In genomic region chr5:72802851-72803250, GRCm38 (mm10) we compare ENCODE assay signal across 12 mouse cellular contexts. TPM values are rescaled to one million over a fixed set of nuclear protein-coding genes. Genes with fewer than 3 reads are reported as not detected.
DNase-seq lines count a peak whose midpoint lies in the region; ATAC-seq and TF ChIP-seq lines count a peak whose summit lies in the region.
"Had no signal": no experiment of that assay in that cellular context is flagged by ENCODE, and none has a peak within 500 bp of the region (broad histone marks: within the 10 kb centered on the region; RNA-seq: fewer than 3 reads in every experiment).

No protein-coding gene starts in this region.

- no peak overlapping the region for H3K4me2 ChIP-seq in intestine, postnatal 0 days (replicated peaks; ENCODE audit: low read depth)
- H3K4me2 ChIP-seq in hindbrain, embryonic 12.5 days (replicated peaks) = no peak overlapping the region
- H3K4me2 ChIP-seq: embryonic facial prominence, embryonic 12.5 days; liver, embryonic 11.5 days; midbrain, embryonic 12.5 days had no signal

- no peaks in the 10 kb centered on the region for H3K27me3 ChIP-seq in intestine, postnatal 0 days (replicated peaks; ENCODE audit: control insufficient read depth, insufficient read depth, low read length)
- H3K27me3 ChIP-seq in hindbrain, embryonic 12.5 days = no peaks in the 10 kb centered on the region
- H3K27me3 ChIP-seq: embryonic facial prominence, embryonic 12.5 days; midbrain, embryonic 12.5 days had no signal

- 69% methylated on average over 5 of the region's 5 CpGs for WGBS in intestine, postnatal 0 days
- WGBS in hindbrain, embryonic 12.5 days = 73% methylated on average over 5 of the region's 5 CpGs

- H3K36me3 ChIP-seq in intestine, postnatal 0 days (ENCODE audit: control insufficient read depth, insufficient read depth) = no peaks in the 10 kb centered on the region; the same call in 1 of the 2 replicates
- H3K36me3 ChIP-seq in hindbrain, embryonic 12.5 days = no peaks in the 10 kb centered on the region
- H3K36me3 ChIP-seq: embryonic facial prominence, embryonic 12.5 days; midbrain, embryonic 12.5 days had no signal

- TF ChIP-seq CTCF in gastrocnemius, adult 2 months (IDR thresholded peaks at IDR 0.05) = no peak
- no peak for TF ChIP-seq CTCF in bone marrow macrophage, adult 2 months (IDR thresholded peaks at IDR 0.05; ENCODE audit: low read depth, low read length)
- TF ChIP-seq CTCF in intestine, postnatal 0 days (IDR thresholded peaks at IDR 0.05; ENCODE audit: low read depth) = no peak

- peaks cover 64% of the 10 kb centered on the region for H3K4me1 ChIP-seq in bone marrow macrophage, adult 2 months (ENCODE audit: control insufficient read depth, insufficient read depth, low read length)
- no peaks in the 10 kb centered on the region for H3K4me1 ChIP-seq in intestine, postnatal 0 days (replicated peaks; ENCODE audit: control insufficient read depth, insufficient read depth, low read length)
- H3K4me1 ChIP-seq in hindbrain, embryonic 12.5 days = no peaks in the 10 kb centered on the region
- H3K4me1 ChIP-seq: embryonic facial prominence, embryonic 12.5 days; midbrain, embryonic 12.5 days had no signal

- TF ChIP-seq POLR2A in bone marrow macrophage, adult 2 months (IDR thresholded peaks at IDR 0.05; ENCODE audit: borderline replicate concordance, low read depth, low read length) = no peak

- peak overlapping the region; percentile 75 for H3K27ac ChIP-seq in gastrocnemius, adult 2 months
- H3K27ac ChIP-seq in bone marrow macrophage, adult 2 months (ENCODE audit: insufficient read depth, low read depth, low read length) = peak overlapping the region; percentile 92
- H3K27ac ChIP-seq in intestine, postnatal 0 days (ENCODE audit: low read depth, low read length) = no peak overlapping the region
- no peak overlapping the region for H3K27ac ChIP-seq in hindbrain, embryonic 12.5 days
- H3K27ac ChIP-seq: embryonic facial prominence, embryonic 12.5 days; midbrain, embryonic 12.5 days; stomach, postnatal 0 days had no signal

- no peak overlapping the region for H3K9ac ChIP-seq in intestine, postnatal 0 days (ENCODE audit: low read depth, low read length)
- H3K9ac ChIP-seq in hindbrain, embryonic 12.5 days = no peak overlapping the region
- H3K9ac ChIP-seq: embryonic facial prominence, embryonic 12.5 days; midbrain, embryonic 12.5 days had no signal

- DNase-seq in gastrocnemius, adult 2 months = no peak
- DNase-seq in gastrocnemius, adult 8-10 months (ENCODE audit: low spot score in 2 of 2) = no peak
- DNase-seq in A20 (ENCODE audit: low read depth, low spot score) = peak; percentile 89
- peak; percentile 27 for DNase-seq in heart, postnatal 4 days
- no peak for DNase-seq in left cerebral cortex, adult 8-10 months (ENCODE audit: low spot score in 2 of 2)

- no peak for ATAC-seq in intestine, postnatal 0 days
- no peak for ATAC-seq in hindbrain, embryonic 12.5 days (ENCODE audit: low FRiP score)

- intact Hi-C loops in gastrocnemius, adult 2 months (cut with DNase I) = no loop called here

- H3K4me3 ChIP-seq in gastrocnemius, adult 2 months = peak overlapping the region; percentile 45
- H3K4me3 ChIP-seq in bone marrow macrophage, adult 2 months (ENCODE audit: insufficient read depth, low read length) = no peak overlapping the region
- H3K4me3 ChIP-seq in intestine, postnatal 0 days (ENCODE audit: low read depth, low read length) = no peak overlapping the region
- no peak overlapping the region for H3K4me3 ChIP-seq in hindbrain, embryonic 12.5 days
- H3K4me3 ChIP-seq: embryonic facial prominence, embryonic 12.5 days; midbrain, embryonic 12.5 days had no signal

- H3K9me3 ChIP-seq in intestine, postnatal 0 days (ENCODE audit: control insufficient read depth) = no peaks in the 10 kb centered on the region
- no peaks in the 10 kb centered on the region for H3K9me3 ChIP-seq in hindbrain, embryonic 12.5 days (replicated peaks)
- H3K9me3 ChIP-seq: embryonic facial prominence, embryonic 12.5 days; midbrain, embryonic 12.5 days had no signal

RNA-seq across cellular contexts. Expression of gene Txk, which starts 50.3 kb away (rescaled TPM):
- under 1 TPM in 1 of 2 experiments, not detected in 1; 0.06 TPM for total RNA-seq in gastrocnemius, adult 2 months (2021)
- not detected for total RNA-seq in gastrocnemius, adult 8-10 months (2022)
- polyA plus RNA-seq in bone marrow macrophage, adult 2 months (2012; ENCODE audit: insufficient read depth, insufficient read length, missing spikeins) = 0.24 and 0.25 TPM in 2 replicates
- under 1 TPM; 0.23 to 0.45 TPM for total RNA-seq in heart, postnatal 4 days (2021)
- 0.39 and 0.44 TPM in 2 replicates for polyA plus RNA-seq in intestine, postnatal 0 days (2015; fragmentation: Nextera tagmentation; extraction: Ambion mirVana)
- 0.12 TPM in 1 of 2 replicates, not detected in the other for polyA plus RNA-seq in hindbrain, embryonic 12.5 days (2016; fragmentation: Nextera tagmentation; extraction: Ambion mirVana)
- under 1 TPM in 3 of 4 experiments, not detected in 1; 0.17 to 0.58 (median 0.34) TPM for total RNA-seq in left cerebral cortex, adult 8-10 months (2022)
- polyA plus RNA-seq: liver, embryonic 11.5 days had no signal

Comparison
In these comparisons a context has a peak if more than half of its experiments do, and no peak if none do; other contexts are left out.
1. DNase-seq: peak in A20 (single experiment) and heart, postnatal 4 days (single experiment); none in gastrocnemius, adult 2 months (single experiment), gastrocnemius, adult 8-10 months (0 of 2) and left cerebral cortex, adult 8-10 months (0 of 2).
2. H3K27ac ChIP-seq: peak in gastrocnemius, adult 2 months (single experiment) and bone marrow macrophage, adult 2 months (single experiment); none in intestine, postnatal 0 days (single experiment) and hindbrain, embryonic 12.5 days (single experiment).